Mouse (Mus musculus) liver, embryonic 13.5 days (tissue): ENCODE measurements at regions not wholly inside any gene's neighbourhood (a gene's known extent, or its start where the extent isn't known, plus 50 kb on each side); places are given as distances from the start of the nearest gene placed in this dataset.

Experiments used
- ATAC-seq: fragments of 200-750 bp; cut with Nextera tagmentation; 2 replicates; pipeline ENCODE4 v1.8.0; 2017; ENCODE audit warnings: low read depth, mild to moderate bottlenecking, moderate number of reproducible peaks, moderate library complexity
- DNase-seq: peaks from one replicate; pipeline ENCODE4 v3.0.0; 2022
- H3K27ac ChIP-seq: fragments of 300-500 bp; sonication (generic); 2 replicates; pipeline ENCODE4 v1.5.1; 2015; ENCODE audit warnings: moderate library complexity, mild to moderate bottlenecking, inconsistent platforms
- H3K27me3 ChIP-seq: fragments of 300-500 bp; sonication (generic); 2 replicates; pipeline ENCODE4 v1.6.1; 2015; ENCODE audit warnings: mild to moderate bottlenecking, inconsistent platforms
- H3K36me3 ChIP-seq: fragments of 300-500 bp; sonication (generic); 2 replicates; pipeline ENCODE4 v1.6.1; 2015; ENCODE audit warnings: mild to moderate bottlenecking, inconsistent platforms
- H3K4me1 ChIP-seq: fragments of 300-500 bp; sonication (generic); replicated peaks from 2 replicates; pipeline ENCODE4 v1.6.1; 2015; ENCODE audit warnings: inconsistent platforms
- H3K4me2 ChIP-seq: fragments of 300-500 bp; sonication (generic); 2 replicates; pipeline ENCODE4 v1.6.1; 2015; ENCODE audit warnings: inconsistent platforms, mild to moderate bottlenecking, moderate library complexity
- H3K4me3 ChIP-seq: fragments of 300-500 bp; sonication (generic); replicated peaks from 2 replicates; pipeline ENCODE4 v1.5.1; 2015; ENCODE audit warnings: mild to moderate bottlenecking, inconsistent platforms
- H3K9ac ChIP-seq: fragments of 300-500 bp; sonication (generic); 2 replicates; pipeline ENCODE4 v1.6.1; 2015; ENCODE audit warnings: mild to moderate bottlenecking, inconsistent platforms
- H3K9me3 ChIP-seq: fragments of 300-500 bp; sonication (generic); replicated peaks from 2 replicates; pipeline ENCODE4 v1.6.1; 2016; ENCODE audit warnings: inconsistent platforms
- WGBS: fragments of 180-500 bp; shearing (Covaris S2); methylation state at CpG from one replicate; pipeline ENCODE4 v1.1.7; 2015; ENCODE audit not compliant: insufficient replicate concordance; 5-methylcytosine and 5-hydroxymethylcytosine counted together

DNA sequence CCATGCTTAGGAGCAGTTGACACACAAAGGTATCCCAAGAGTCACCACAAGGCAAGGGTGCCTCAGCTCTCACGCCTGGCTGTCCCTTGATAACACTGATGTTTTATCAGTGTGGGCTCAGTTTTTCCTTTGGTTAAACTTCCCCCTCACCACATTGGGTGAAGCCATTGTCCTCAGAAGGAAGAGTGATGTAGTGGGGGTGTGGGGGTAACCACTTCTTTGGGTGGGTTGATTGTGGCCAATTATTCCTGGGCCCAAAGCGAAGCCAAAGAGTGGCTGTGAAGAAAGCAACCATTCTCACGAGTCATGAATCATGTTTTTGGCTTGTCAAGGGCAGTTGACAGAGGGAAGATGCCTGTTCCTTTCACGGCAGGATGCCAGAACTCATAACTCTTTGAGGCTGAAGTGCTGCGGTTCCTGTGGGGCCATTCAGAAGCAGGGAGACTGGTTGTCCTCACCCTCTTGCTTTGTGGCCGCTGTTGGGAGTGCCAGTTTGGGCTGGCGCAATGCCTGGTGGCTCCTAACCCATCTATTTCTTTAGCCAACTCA lies 234.7 kb downstream of the Fam49a start:
- peak; percentile 92 for ATAC-seq
- Histone ChIP-seq H3K4me3 (no peak overlapping the region), H3K9ac (peak overlapping the region; percentile 58), H3K4me2 (peak overlapping the region; percentile 26), H3K27ac (peak overlapping the region; percentile 78), H3K36me3 (no peaks in the 10 kb centered on the region), H3K4me1 (peaks cover 65% of the 10 kb centered on the region), H3K27me3 (no peaks in the 10 kb centered on the region), H3K9me3 (no peaks in the 10 kb centered on the region)
- DNase-seq = peak; percentile 69
- WGBS = 15% methylated on average over 7 of the region's 7 CpGs

DNA sequence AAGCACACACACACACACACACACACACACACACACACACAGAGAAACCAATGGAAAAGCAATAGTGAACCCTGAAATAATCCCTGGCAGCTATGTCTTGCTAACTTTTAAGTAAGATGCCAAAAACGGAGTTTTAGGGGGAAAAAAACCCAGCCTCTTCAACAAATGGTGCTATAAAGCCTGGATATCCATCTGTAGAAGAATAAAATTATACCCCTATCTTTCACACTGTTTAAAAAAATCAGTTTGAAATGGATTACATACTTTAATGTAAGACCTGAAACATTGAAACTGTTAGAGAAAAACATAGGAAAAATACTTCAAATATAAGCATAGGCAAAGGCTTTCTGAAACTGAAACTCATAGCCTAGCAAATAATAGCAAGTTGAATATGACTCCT lies 228.2 kb downstream of the Fam49a start:
- H3K4me2 ChIP-seq = no peak overlapping the region
- ATAC-seq = no peak
- H3K36me3 ChIP-seq = no peaks in the 10 kb centered on the region
- no peak overlapping the region for H3K4me3 ChIP-seq
- no peaks in the 10 kb centered on the region for H3K27me3 ChIP-seq
- no peak overlapping the region for H3K27ac ChIP-seq
- no peaks in the 10 kb centered on the region for H3K9me3 ChIP-seq
- DNase-seq = no peak
- H3K4me1 ChIP-seq = peaks cover 66% of the 10 kb centered on the region
- WGBS = 77% methylated on average over 1 of the region's 1 CpGs
- no peak overlapping the region for H3K9ac ChIP-seq

DNA sequence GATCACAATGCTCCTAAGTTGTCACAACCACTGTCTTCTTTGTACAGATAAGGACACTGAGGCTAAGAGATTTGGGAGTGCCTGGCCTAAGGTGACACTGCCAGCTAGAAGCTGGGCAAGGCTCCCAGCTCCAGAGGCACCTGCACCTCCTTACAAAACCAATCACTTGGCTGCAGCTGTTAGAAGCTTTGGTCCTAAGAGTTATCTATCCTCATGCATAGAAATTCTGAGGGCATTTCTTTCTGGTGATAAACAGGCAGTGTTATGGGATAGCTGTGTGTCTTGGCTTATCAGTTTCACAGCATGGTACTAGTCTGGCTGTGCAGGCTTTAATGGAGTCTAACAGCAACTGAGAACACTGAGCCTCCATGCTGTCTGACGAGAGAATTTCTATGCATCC lies 226.2 kb downstream of the Fam49a start:
- Histone ChIP-seq H3K9me3 (no peaks in the 10 kb centered on the region), H3K4me3 (no peak overlapping the region), H3K9ac (peak overlapping the region; percentile 22; the same call in 1 of the 2 replicates), H3K4me2 (peak overlapping the region; percentile 43), H3K4me1 (peaks cover 48% of the 10 kb centered on the region), H3K27me3 (no peaks in the 10 kb centered on the region), H3K27ac (peak overlapping the region; percentile 75), H3K36me3 (no peaks in the 10 kb centered on the region)
- 17% methylated on average over 1 of the region's 1 CpGs for WGBS
- peak; percentile 80 for DNase-seq
- peak; percentile 98 for ATAC-seq

DNA sequence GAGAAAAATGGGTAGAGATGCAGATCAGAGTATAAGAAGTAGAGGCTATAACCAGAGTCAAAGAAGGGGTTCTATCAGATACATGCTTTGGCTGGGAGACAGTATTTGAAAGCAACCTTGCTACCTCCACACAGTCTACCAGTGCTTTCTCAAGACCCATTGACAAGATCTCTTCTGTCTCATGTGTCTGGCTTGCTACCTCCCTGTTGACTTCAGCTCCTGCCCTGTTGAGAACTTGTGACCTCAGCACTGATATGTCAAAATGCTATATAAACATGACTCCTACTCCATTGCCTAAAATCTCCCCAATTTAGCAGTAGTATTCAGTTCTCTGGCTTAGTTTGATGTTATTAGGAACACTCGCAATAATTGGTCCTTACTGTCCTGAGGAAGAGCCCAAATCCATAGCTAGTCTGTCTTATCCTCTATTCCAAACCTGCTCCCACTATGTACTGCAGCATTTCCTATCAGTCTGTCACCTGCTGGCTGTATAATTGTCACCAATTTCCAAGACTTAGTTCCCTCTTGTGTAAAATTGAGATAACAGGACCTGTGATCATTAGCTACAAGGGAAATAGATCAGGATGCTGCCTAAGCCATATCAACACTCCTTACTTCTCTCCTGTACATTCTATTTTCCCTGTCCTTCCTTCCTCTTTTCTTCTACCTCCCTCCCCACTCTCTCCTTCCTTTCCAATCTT lies 224.9 kb downstream of the Fam49a start:
- peak overlapping the region; percentile 75 for H3K27ac ChIP-seq
- ATAC-seq = peak; percentile 8; the same call in 1 of the 2 replicates

DNA sequence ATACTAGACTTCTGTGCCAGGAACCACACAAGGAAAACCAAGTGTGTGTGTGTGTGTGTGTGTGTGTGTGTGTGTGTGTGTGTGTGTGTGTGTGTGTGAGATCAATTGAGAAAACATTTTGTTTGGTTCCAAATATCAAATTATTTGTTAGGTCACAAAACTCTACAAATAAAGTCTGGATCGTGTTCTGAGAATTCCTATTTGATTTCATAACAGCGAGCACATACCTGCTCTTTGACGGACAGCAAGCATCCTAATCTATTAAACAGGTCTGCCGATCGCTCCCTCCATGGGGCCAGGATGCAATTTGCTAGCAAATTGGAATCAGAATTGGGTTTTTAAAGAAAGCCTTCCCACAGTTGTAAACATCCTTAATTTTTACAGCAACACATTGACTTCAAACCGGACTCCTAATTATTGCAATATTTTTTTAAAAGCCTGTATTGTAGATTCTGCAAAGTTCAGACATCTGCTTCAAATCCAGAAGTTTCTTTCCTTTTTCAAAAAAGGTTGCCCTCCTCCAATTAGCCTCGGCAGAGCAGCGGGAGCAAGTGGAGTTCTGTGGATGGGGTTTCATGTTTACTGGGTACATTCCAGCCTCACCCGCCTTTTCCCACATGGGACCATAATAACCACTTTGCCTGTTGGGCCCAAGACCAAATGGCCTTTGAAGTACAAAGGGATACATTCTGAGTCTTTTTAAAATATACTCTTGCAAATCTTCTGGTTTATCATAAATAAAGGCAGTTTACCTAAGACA lies 223.2 kb downstream of the Fam49a start:
- no peaks in the 10 kb centered on the region for H3K9me3 ChIP-seq
- DNase-seq (no peak), ATAC-seq (no peak)
- 85% methylated on average over 9 of the region's 9 CpGs for WGBS
- H3K36me3 ChIP-seq = no peaks in the 10 kb centered on the region
- H3K27me3 ChIP-seq = no peaks in the 10 kb centered on the region
- H3K27ac ChIP-seq = no peak overlapping the region
- no peak overlapping the region for H3K4me3 ChIP-seq
- H3K4me1 ChIP-seq = peaks cover 47% of the 10 kb centered on the region
- H3K9ac ChIP-seq = no peak overlapping the region
- no peak overlapping the region for H3K4me2 ChIP-seq

More for the DNA sequence above, 224.9 kb downstream of the Fam49a start:
- no peaks in the 10 kb centered on the region for H3K9me3 ChIP-seq
- peak overlapping the region; percentile 54 for H3K9ac ChIP-seq
- peak; percentile 18 for DNase-seq
- H3K4me2 ChIP-seq = peak overlapping the region; percentile 13; the same call in 1 of the 2 replicates
- peaks cover 44% of the 10 kb centered on the region for H3K4me1 ChIP-seq
- no peaks in the 10 kb centered on the region for H3K27me3 ChIP-seq
- H3K4me3 ChIP-seq = no peak overlapping the region
- 67% methylated on average over 1 of the region's 1 CpGs for WGBS
- H3K36me3 ChIP-seq = no peaks in the 10 kb centered on the region

DNA sequence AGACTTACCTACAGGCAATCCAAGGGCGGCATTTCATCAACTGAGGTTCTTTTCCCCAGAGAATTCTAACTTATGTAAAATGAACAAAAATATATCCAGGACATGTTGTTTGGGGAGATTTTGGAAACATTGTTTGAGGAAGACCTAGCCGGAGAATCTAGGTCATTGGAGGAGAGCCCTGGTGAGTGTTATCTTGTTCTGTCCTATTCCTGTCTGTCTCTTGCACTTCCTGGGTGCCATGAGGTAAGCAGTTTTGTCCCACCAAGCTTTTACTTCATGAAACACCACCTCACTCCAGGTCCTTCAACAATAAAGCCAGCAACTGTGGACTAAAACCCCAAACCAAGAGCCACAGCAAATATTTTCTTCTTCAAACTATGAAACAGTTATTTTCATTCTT lies 218.5 kb downstream of the Fam49a start:
- no peak for DNase-seq
- Histone ChIP-seq H3K9ac (no peak overlapping the region), H3K9me3 (no peaks in the 10 kb centered on the region), H3K4me3 (no peak overlapping the region), H3K27ac (peak overlapping the region; percentile 47; the same call in 1 of the 2 replicates), H3K36me3 (no peaks in the 10 kb centered on the region), H3K27me3 (no peaks in the 10 kb centered on the region), H3K4me2 (no peak overlapping the region), H3K4me1 (peaks cover 12% of the 10 kb centered on the region)
- peak; percentile 79 for ATAC-seq
- 70% methylated on average over 2 of the region's 2 CpGs for WGBS

DNA sequence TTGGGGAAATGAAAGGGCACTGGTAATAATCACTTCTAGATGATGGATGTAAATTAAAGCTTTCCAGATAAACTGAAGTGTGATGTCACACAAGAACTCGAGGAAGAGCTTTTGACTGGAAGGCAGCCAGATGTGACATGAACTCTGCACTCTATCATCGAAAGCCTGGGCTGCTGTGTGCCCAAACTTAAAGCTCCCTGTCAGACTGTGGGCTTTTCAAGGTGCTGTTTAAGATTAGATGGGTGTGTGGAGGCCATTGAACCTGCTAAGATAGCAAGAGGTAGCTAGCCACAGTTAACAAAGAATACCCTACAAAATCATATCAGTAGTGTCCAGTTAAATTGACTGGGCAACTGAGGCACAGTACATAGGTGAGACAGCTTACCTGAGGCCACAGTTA lies 190.1 kb downstream of the Fam49a start:
- no peaks in the 10 kb centered on the region for H3K36me3 ChIP-seq
- H3K4me1 ChIP-seq = peaks cover 20% of the 10 kb centered on the region
- peak; percentile 98 for ATAC-seq
- DNase-seq = peak; percentile 42
- H3K27me3 ChIP-seq = no peaks in the 10 kb centered on the region
- peak overlapping the region; percentile 62 for H3K27ac ChIP-seq
- no peak overlapping the region for H3K4me3 ChIP-seq
- 15% methylated on average over 2 of the region's 2 CpGs for WGBS
- 0 out of 2 replicates have a peak overlapping the region, but pooled peaks have one; percentile 33 for H3K9ac ChIP-seq
- no peaks in the 10 kb centered on the region for H3K9me3 ChIP-seq
- peak overlapping the region; percentile 6; the same call in 1 of the 2 replicates for H3K4me2 ChIP-seq

DNA sequence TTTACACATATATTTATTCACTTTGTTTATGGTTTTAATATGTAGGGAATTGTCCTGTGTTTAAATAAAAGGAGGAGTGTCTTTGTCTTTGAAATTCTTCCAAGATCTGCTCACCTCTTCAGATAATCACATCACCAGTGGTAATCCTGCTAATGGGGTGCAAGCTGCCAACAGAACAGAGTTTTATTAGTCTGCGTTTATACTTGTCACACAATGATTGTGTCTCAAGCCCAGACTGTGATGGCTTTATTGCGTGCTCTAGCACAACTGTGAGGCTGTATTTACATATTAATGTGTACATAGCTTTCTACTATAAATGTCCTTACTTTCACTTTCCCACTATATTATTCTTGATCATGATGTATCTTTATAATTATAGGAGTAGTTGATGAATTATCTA lies 184.8 kb downstream of the Fam49a start:
- DNase-seq = no peak
- 74% methylated on average over 2 of the region's 2 CpGs for WGBS
- ATAC-seq = no peak

DNA sequence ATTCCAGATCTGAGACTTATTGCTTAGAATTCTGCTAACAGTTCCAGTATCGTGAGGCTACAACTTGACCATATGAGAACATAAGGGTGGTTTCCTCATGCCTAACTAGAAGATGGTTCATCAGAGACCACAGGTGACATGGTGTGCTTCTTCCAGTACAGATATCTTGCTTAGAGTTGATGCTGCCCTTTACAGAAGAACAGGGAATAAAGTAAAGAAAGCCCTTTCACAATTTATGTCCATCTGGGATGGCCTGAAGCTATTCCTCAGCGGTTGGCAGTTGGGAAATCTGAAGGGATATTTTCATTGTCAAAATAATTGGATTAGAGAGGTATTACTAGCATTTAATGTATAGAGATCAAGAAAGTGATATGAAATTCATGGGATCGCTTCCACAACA lies 184.3 kb downstream of the Fam49a start:
- Histone ChIP-seq H3K36me3 (no peaks in the 10 kb centered on the region), H3K27me3 (no peaks in the 10 kb centered on the region), H3K27ac (no peak overlapping the region), H3K9ac (no peak overlapping the region), H3K4me3 (no peak overlapping the region), H3K4me1 (peaks cover 12% of the 10 kb centered on the region), H3K9me3 (no peaks in the 10 kb centered on the region), H3K4me2 (no peak overlapping the region)
- no peak for DNase-seq
- WGBS = 84% methylated on average over 3 of the region's 3 CpGs
- no peak for ATAC-seq

More for the DNA sequence above, 184.8 kb downstream of the Fam49a start:
- no peak overlapping the region for H3K4me2 ChIP-seq
- H3K27ac ChIP-seq = no peak overlapping the region
- no peaks in the 10 kb centered on the region for H3K36me3 ChIP-seq
- H3K4me3 ChIP-seq = no peak overlapping the region
- H3K4me1 ChIP-seq = peaks cover 15% of the 10 kb centered on the region
- H3K9ac ChIP-seq = no peak overlapping the region
- H3K9me3 ChIP-seq = no peaks in the 10 kb centered on the region
- no peaks in the 10 kb centered on the region for H3K27me3 ChIP-seq

DNA sequence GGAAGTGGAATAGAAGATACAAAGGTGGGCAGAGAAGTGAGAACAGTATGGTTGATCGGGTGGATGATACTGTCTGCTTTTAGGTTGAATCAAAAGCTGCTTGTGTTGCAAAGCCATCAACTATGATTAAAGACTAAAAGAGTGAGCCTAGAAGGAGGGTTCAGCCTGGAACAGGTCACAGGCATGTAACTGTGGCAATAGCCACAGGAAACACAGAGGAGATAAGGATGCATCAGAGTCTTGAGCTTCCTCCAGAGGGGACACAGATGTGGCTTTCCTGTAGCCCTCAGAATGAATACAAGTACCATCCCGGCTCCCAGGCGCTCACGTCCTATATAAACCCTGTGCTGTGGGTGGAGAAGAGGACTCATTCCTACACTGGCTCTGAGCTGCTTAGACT lies 180.9 kb downstream of the Fam49a start:
- no peaks in the 10 kb centered on the region for H3K9me3 ChIP-seq

DNA sequence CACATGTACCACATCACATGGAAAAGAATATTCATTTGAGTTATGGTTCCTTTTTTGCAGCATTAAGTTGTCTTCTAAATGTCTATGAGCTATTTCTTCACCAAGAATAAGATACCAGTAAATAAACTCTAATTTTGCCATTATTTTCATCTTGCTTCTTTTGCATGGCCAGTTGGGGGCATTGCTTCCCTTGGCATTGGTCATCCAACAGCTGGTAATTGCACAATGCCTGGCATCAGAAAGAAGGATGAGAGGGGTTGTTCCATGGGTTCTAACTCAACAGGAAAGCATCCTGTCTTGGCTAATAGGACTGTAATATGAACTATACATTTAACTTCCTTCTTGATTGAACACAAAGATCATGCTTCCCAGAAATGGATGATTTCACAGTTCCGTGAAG lies 174.4 kb downstream of the Fam49a start:
- ATAC-seq = no peak
- H3K4me2 ChIP-seq = no peak overlapping the region
- H3K36me3 ChIP-seq = no peaks in the 10 kb centered on the region
- no peak overlapping the region for H3K27ac ChIP-seq
- no peak overlapping the region for H3K4me3 ChIP-seq
- no peak overlapping the region for H3K9ac ChIP-seq
- no peaks in the 10 kb centered on the region for H3K27me3 ChIP-seq
- 0 out of 2 replicates have a peak, but pooled peaks cover 7% of the 10 kb centered on the region for H3K4me1 ChIP-seq
- no peaks in the 10 kb centered on the region for H3K9me3 ChIP-seq
- DNase-seq = no peak
- WGBS = 90% methylated on average over 1 of the region's 1 CpGs

More for the DNA sequence above, 180.9 kb downstream of the Fam49a start:
- ATAC-seq (peak; percentile 34), DNase-seq (no peak)
- H3K4me3 ChIP-seq = no peak overlapping the region
- no peaks in the 10 kb centered on the region for H3K27me3 ChIP-seq
- no peaks in the 10 kb centered on the region for H3K36me3 ChIP-seq
- no peak overlapping the region for H3K4me2 ChIP-seq
- no peak overlapping the region for H3K9ac ChIP-seq
- 13% methylated on average over 4 of the region's 4 CpGs for WGBS
- H3K4me1 ChIP-seq = peaks cover 13% of the 10 kb centered on the region
- H3K27ac ChIP-seq = no peak overlapping the region
